ENCODE assay signal across 8 mouse cellular contexts in genomic region chr4:46390390-46390970, GRCm38 (mm10). TPM values are rescaled to one million over a fixed set of nuclear protein-coding genes. Genes with fewer than 3 reads are reported as not detected.
DNase-seq lines count a peak whose midpoint lies in the region; ATAC-seq lines count a peak whose summit lies in the region.

No protein-coding gene starts in this region.

- DNase-seq in adrenal gland, adult 18-20 months (ENCODE audit: low spot score in 2 of 2): peak; percentile 75
- peak; percentile 95 for DNase-seq in embryo, embryonic 10.5 days (ENCODE audit: low spot score)
- peak; percentile 56 to 58 for DNase-seq in gastrocnemius, postnatal 36 days
- DNase-seq in left cerebral cortex, postnatal 14 days (ENCODE audit: low spot score in 2 of 2): peak; percentile 81 to 82
- peak; percentile 33 for DNase-seq in right cerebral cortex, postnatal 25 days
- DNase-seq in yolk sac, embryonic 10.5 days (ENCODE audit: low spot score): peak; percentile 82

- no peaks in the 10 kb centered on the region for H3K9me3 ChIP-seq in intestine, embryonic 15.5 days

- 23% methylated on average over 9 of the region's 9 CpGs for WGBS in intestine, embryonic 15.5 days

- no peaks in the 10 kb centered on the region for H3K4me1 ChIP-seq in intestine, embryonic 15.5 days (replicated peaks)

- H3K27ac ChIP-seq in intestine, embryonic 15.5 days: 0 out of 2 replicates have a peak overlapping the region, but pooled peaks have one; percentile 15

- no peak overlapping the region for H3K9ac ChIP-seq in intestine, embryonic 15.5 days

- no peaks in the 10 kb centered on the region for H3K36me3 ChIP-seq in intestine, embryonic 15.5 days

- H3K4me3 ChIP-seq in intestine, embryonic 15.5 days (replicated peaks): no peak overlapping the region; the same call in 1 of the 2 replicates

- intact Hi-C loops in gastrocnemius, postnatal 36 days (cut with DNase I): loop anchor here (5.0 kb wide), 1 partner anchor 57 kb away; no protein-coding TSS in a partner anchor
- intact Hi-C loops in left cerebral cortex, postnatal 14 days (cut with DNase I): loop anchor here (10.0 kb wide), 1 partner anchor 264 kb away; the partner anchor contains the start of gene Tbc1d2

- H3K4me2 ChIP-seq in intestine, embryonic 15.5 days (replicated peaks): peak overlapping the region; percentile 69

- peak; percentile 30 for ATAC-seq in intestine, embryonic 15.5 days
- ATAC-seq in megakaryocyte-erythroid progenitor cell, adult 5-6 weeks (replicated peaks; ENCODE audit: low FRiP score, low TSS enrichment, poor library complexity, severe bottlenecking): peak; percentile 46; the same call in 1 of the 2 replicates

- no peaks in the 10 kb centered on the region for H3K27me3 ChIP-seq in intestine, embryonic 15.5 days (replicated peaks)

RNA-seq across cellular contexts. Expression of gene Trmo, which starts 1.2 kb away (rescaled TPM):
- total RNA-seq in adrenal gland, adult 18-20 months (2021): 1 to 10 TPM; 5.5 to 6.6 TPM
- 1 to 10 TPM; 2.1 to 2.5 TPM for total RNA-seq in gastrocnemius, postnatal 36 days (2021)
- 11.2 and 11.5 TPM in 2 replicates for polyA plus RNA-seq in intestine, embryonic 15.5 days (2015; fragmentation: Nextera tagmentation; extraction: Ambion mirVana)
- total RNA-seq in left cerebral cortex, postnatal 14 days (2021): 1 to 10 TPM; 3.2 to 3.7 TPM
- total RNA-seq in megakaryocyte-erythroid progenitor cell, adult 5-6 weeks (2014; fragmentation: Nextera tagmentation): 5.6 and 10.7 TPM in 2 replicates
- 8.9 and 11.4 TPM in 2 replicates for total RNA-seq in megakaryocyte-erythroid progenitor cell, adult 5-6 weeks (2017)

RNA-seq across cellular contexts. Expression of gene Hemgn, which starts 22.8 kb away (rescaled TPM):
- not detected for total RNA-seq in adrenal gland, adult 18-20 months (2021)
- not detected for total RNA-seq in gastrocnemius, postnatal 36 days (2021)
- 4.8 and 6.4 TPM in 2 replicates for polyA plus RNA-seq in intestine, embryonic 15.5 days (2015; fragmentation: Nextera tagmentation; extraction: Ambion mirVana)
- not detected for total RNA-seq in left cerebral cortex, postnatal 14 days (2021)
- 120 and 199 TPM in 2 replicates for total RNA-seq in megakaryocyte-erythroid progenitor cell, adult 5-6 weeks (2014; fragmentation: Nextera tagmentation)
- 129 and 182 TPM in 2 replicates for total RNA-seq in megakaryocyte-erythroid progenitor cell, adult 5-6 weeks (2017)

RNA-seq across cellular contexts. Expression of gene Foxe1, which starts 47.1 kb away (rescaled TPM):
- total RNA-seq in adrenal gland, adult 18-20 months (2021): not detected
- total RNA-seq in gastrocnemius, postnatal 36 days (2021): not detected
- not detected in 2 replicates for polyA plus RNA-seq in intestine, embryonic 15.5 days (2015; fragmentation: Nextera tagmentation; extraction: Ambion mirVana)
- total RNA-seq in left cerebral cortex, postnatal 14 days (2021): not detected
- total RNA-seq in megakaryocyte-erythroid progenitor cell, adult 5-6 weeks (2014; fragmentation: Nextera tagmentation): not detected in 2 replicates
- 0.23 TPM in 1 of 2 replicates, not detected in the other for total RNA-seq in megakaryocyte-erythroid progenitor cell, adult 5-6 weeks (2017)

Comparison
In these comparisons a context has a peak if more than half of its experiments do, and no peak if none do; other contexts are left out.
1. DNase-seq: peak in every context shown above with its lines; median percentile 95 in embryo, embryonic 10.5 days; 82 in yolk sac, embryonic 10.5 days; 82 in left cerebral cortex, postnatal 14 days; 75 in adrenal gland, adult 18-20 months; 57 in gastrocnemius, postnatal 36 days; 33 in right cerebral cortex, postnatal 25 days.
2. RNA of gene Hemgn, which starts 22.8 kb away (total RNA-seq): 120 to 199 TPM in megakaryocyte-erythroid progenitor cell, adult 5-6 weeks; not detected in adrenal gland, adult 18-20 months, not detected in left cerebral cortex, postnatal 14 days and not detected in gastrocnemius, postnatal 36 days; every median in the first group is over 100 times any median in the second.